Mouse (Mus musculus) liver, adult 2 months (tissue): ENCODE data around the gene Gm37240. TPM values are rescaled to one million over a fixed set of nuclear protein-coding genes. Genes with fewer than 3 reads are reported as not detected.

Experiments used
- DNase-seq: peaks from one replicate; pipeline ENCODE4 v3.0.0-alpha.2; 2011; ENCODE audit warnings: low read depth, low spot score; ENCODE audit errors: extremely low read depth
- H3K27ac ChIP-seq: fragments of 200-500 bp; replicated peaks from 2 replicates; pipeline ENCODE4 v1.5.1; 2012; ENCODE audit warnings: low read depth, mild to moderate bottlenecking, control low read depth, inconsistent platforms, low read length; ENCODE audit not compliant: insufficient read depth
- H3K27me3 ChIP-seq: fragments of 200-500 bp; 2 replicates; pipeline ENCODE4 v1.6.1; 2012; ENCODE audit warnings: mild to moderate bottlenecking, moderate library complexity, low read length, inconsistent platforms; ENCODE audit not compliant: control insufficient read depth, insufficient read depth
- H3K36me3 ChIP-seq: fragments of 200-500 bp; 2 replicates; pipeline ENCODE4 v1.6.1; 2012; ENCODE audit warnings: low read length, inconsistent platforms; ENCODE audit not compliant: control insufficient read depth, insufficient read depth
- H3K4me1 ChIP-seq: fragments of 200-500 bp; 2 replicates; pipeline ENCODE4 v1.6.1; 2011; ENCODE audit warnings: low read length; ENCODE audit not compliant: control insufficient read depth, insufficient read depth
- H3K4me3 ChIP-seq: fragments of 200-500 bp; 2 replicates; pipeline ENCODE4 v1.5.1; 2011; ENCODE audit warnings: low read depth, mild to moderate bottlenecking, control low read depth, low read length, moderate library complexity; ENCODE audit not compliant: insufficient read depth
- H3K79me2 ChIP-seq: fragments of 200-500 bp; 2 replicates; pipeline ENCODE4 v1.6.1; 2012; ENCODE audit warnings: inconsistent platforms, mild to moderate bottlenecking, low read length, moderate library complexity; ENCODE audit not compliant: control insufficient read depth, insufficient read depth
- H3K9ac ChIP-seq: fragments of 200-500 bp; 2 replicates; pipeline ENCODE4 v1.6.1; 2012; ENCODE audit warnings: low read depth, mild to moderate bottlenecking, control low read depth, inconsistent platforms, low read length
- CTCF ChIP-seq: fragments of 200-500 bp; IDR thresholded peaks from 2 replicates; pipeline ENCODE4 v1.5.1; 2011; ENCODE audit warnings: low read depth, low read length, control low read depth
- POLR2A ChIP-seq: fragments of 200-500 bp; IDR thresholded peaks from 2 replicates; pipeline ENCODE4 v1.6.1; 2011; ENCODE audit warnings: low read length, control low read depth; ENCODE audit not compliant: insufficient read depth; ENCODE audit errors: extremely low read depth
- WGBS: fragments of 180-500 bp; shearing (Covaris S2); methylation state at CpG from one replicate; pipeline ENCODE4 v1.1.7; 2018; 5-methylcytosine and 5-hydroxymethylcytosine counted together
- polyA plus RNA-seq: library from polyadenylated mRNA; depleted of rRNA; stranded (reverse); fragments of >200 nt; gene quantifications from 2 replicates; pipeline ENCODE4 v1.2.3, GENCODE M21; 2012
- total RNA-seq: library from RNA; depleted of rRNA; stranded (reverse); fragments of >200 nt; gene quantifications from 2 replicates; pipeline ENCODE4 v1.2.3, GENCODE M21; 2014

Gm37240 gene
- total and polyA plus RNA-seq, 2 experiments: 2.2 to 6.9 TPM

- H3K79me2 ChIP-seq: peaks cover 4% of the 10 kb centered on the region
Measured at GRCm38 (mm10) chr3:85817191-85817590, 70.1 kb downstream of the Gm37240 start, which contains the start of gene Fam160a1. TSS of gene Fam160a1 (minus strand) at chr3:85817291.

GRCm38 (mm10) chr3:85814241-85814640 is 73.1 kb downstream of the Gm37240 start:
- TF ChIP-seq CTCF (no peak), POLR2A (no peak)
- peaks cover 7% of the 10 kb centered on the region; the same call in 1 of the 2 replicates for H3K79me2 ChIP-seq
- WGBS: 48% methylated on average over 7 of the region's 7 CpGs
- peaks cover 9% of the 10 kb centered on the region for H3K4me1 ChIP-seq
- peak overlapping the region; percentile 89 for H3K27ac ChIP-seq
- H3K27me3 ChIP-seq: no peaks in the 10 kb centered on the region
- H3K4me3 ChIP-seq: no peak overlapping the region
- H3K9ac ChIP-seq: no peak overlapping the region
- no peaks in the 10 kb centered on the region for H3K36me3 ChIP-seq
- peak; percentile 51 for DNase-seq

More at GRCm38 (mm10) chr3:85817191-85817590, 70.1 kb downstream of the Gm37240 start, which contains the start of gene Fam160a1:
- H3K4me1 ChIP-seq: peaks cover 14% of the 10 kb centered on the region
- H3K27ac ChIP-seq: no peak within 1 kb of the TSS
- TF ChIP-seq POLR2A: no peak
- TF ChIP-seq CTCF: no peak
- no peak within 1 kb of the TSS for H3K4me3 ChIP-seq
- no peaks in the 10 kb centered on the region for H3K36me3 ChIP-seq
- WGBS: 88% methylated on average over 2 of the region's 2 CpGs
- no peaks in the 10 kb centered on the region for H3K27me3 ChIP-seq
- H3K9ac ChIP-seq: no peak within 1 kb of the TSS
- no peak for DNase-seq

- Histone ChIP-seq H3K27ac (peak overlapping the region; percentile 71), H3K4me3 (no peak overlapping the region), H3K4me1 (peaks cover 6% of the 10 kb centered on the region), H3K27me3 (no peaks in the 10 kb centered on the region), H3K79me2 (peaks cover 5% of the 10 kb centered on the region; the same call in 1 of the 2 replicates), H3K9ac (no peak overlapping the region), H3K36me3 (no peaks in the 10 kb centered on the region)
- DNase-seq: peak; percentile 97
- WGBS: 15% methylated on average over 4 of the region's 4 CpGs
- TF ChIP-seq POLR2A (no peak), CTCF (no peak)
Measured at GRCm38 (mm10) chr3:85813101-85814014, 74.0 kb downstream of the Gm37240 start.

DNA sequence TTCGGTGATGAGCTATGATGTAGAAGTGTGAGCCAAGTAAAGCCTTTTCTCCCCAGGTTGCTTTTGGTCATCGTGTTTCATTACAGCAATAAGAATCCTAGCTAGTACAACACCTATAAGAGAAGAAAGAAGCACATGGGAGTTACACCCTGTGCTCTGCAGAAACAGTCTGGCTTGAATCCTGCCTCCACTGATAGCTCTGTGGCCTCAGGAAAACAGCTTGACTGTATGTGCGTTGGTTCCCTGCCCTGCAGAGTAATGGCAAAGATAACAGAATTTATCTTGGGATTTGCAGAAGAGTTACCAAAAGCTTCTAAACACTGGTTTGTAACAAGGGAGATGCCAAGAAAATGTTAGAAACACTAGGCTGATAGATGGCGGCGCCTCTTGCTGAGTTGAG is 75.3 kb downstream of the Gm37240 start:
- DNase-seq: no peak

DNA sequence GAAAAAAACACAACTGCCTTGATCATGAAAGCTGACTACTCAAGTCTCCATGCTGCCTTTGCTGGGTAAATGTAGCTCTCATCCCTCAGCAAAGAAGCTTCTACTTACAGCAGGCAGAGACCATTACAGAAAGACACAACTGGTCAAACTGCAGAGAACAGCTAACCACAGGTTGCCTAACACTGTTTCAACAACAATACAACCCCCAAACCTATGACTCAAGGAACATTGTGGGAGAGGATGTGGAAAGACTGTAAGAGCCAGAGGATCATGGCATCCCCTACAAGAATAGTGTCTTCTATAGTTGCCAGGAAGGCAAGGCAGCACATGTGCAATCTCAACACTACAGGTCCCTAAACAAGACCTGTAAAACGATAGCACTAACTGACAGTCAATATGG is 94.2 kb downstream of the Gm37240 start:
- Histone ChIP-seq H3K36me3 (no peaks in the 10 kb centered on the region), H3K79me2 (no peaks in the 10 kb centered on the region; the same call in 1 of the 2 replicates), H3K27me3 (no peaks in the 10 kb centered on the region), H3K4me3 (no peak overlapping the region), H3K27ac (no peak overlapping the region), H3K9ac (no peak overlapping the region), H3K4me1 (no peaks in the 10 kb centered on the region)
- 66% methylated on average over 1 of the region's 1 CpGs for WGBS
- no peak for DNase-seq
- no peak for TF ChIP-seq CTCF
- TF ChIP-seq POLR2A: no peak

More for the DNA sequence above, 75.3 kb downstream of the Gm37240 start:
- Histone ChIP-seq H3K4me1 (peaks cover 6% of the 10 kb centered on the region), H3K36me3 (no peaks in the 10 kb centered on the region), H3K79me2 (peaks cover 3% of the 10 kb centered on the region; the same call in 1 of the 2 replicates), H3K4me3 (no peak overlapping the region), H3K9ac (no peak overlapping the region), H3K27ac (no peak overlapping the region), H3K27me3 (no peaks in the 10 kb centered on the region)
- TF ChIP-seq POLR2A (no peak), CTCF (no peak)
- WGBS: 89% methylated on average over 5 of the region's 5 CpGs

GRCm38 (mm10) chr3:85789748-85790147 is 97.6 kb downstream of the Gm37240 start:
- H3K27me3 ChIP-seq: no peaks in the 10 kb centered on the region
- 84% methylated on average over 4 of the region's 4 CpGs for WGBS
- H3K4me3 ChIP-seq: no peak overlapping the region
- H3K9ac ChIP-seq: no peak overlapping the region
- no peaks in the 10 kb centered on the region for H3K36me3 ChIP-seq
- H3K4me1 ChIP-seq: peaks cover 9% of the 10 kb centered on the region; the same call in 1 of the 2 replicates
- TF ChIP-seq CTCF (no peak), POLR2A (no peak)
- H3K27ac ChIP-seq: no peak overlapping the region
- DNase-seq: no peak
- H3K79me2 ChIP-seq: no peaks in the 10 kb centered on the region; the same call in 1 of the 2 replicates
